Mouse (Mus musculus): ENCODE data around the gene Ptbp1.
A peak's percentile ranks its signal among the peaks of the same experiment; 100 is the strongest.

Ptbp1 gene

DNA sequence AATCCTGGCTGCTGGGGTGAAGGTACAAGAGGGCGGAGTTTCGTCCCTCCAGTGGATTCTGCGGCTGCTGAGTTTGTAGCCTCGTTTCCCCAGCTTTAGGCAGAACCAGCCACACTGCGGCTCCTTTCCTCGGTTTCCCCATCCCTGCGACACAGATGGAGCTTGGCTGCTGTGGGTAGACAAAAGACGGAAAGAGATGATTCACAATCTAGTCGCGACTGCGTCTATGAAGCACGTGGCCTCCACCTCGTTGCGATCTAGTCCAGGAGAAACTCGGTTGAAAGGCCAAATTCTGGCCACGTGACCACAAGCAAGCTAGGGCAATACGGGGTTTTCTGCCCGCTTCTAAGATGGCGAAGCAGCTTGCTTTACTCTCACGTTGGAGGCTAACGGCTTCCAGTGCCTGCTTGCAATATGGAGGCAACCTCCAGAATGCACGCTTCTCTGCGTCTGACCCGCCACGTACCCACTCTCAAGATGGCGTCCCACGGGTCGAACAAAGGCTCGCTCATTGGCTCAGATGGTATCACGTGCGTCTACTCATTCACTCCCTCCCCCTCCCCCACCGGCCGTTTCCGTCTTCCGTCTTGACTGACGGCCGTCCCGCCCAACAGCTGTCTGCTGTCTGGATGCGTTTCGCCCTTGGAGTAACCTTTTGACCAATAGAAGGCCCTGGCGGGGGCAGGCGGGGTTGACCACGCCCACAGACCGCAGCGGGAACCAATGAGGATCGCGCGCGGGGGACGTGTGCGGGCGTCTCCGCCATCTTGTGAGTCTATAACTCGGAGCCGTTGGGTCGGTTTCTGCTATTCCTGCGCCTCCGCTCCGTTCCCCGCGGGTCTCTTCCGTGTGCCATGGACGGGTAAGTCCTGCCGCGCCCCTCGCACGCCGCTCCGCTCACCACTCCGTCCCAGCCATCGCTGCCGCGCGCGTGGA is at the start of gene Ptbp1:
TSS of gene Ptbp1 (plus strand) at position 568 of the 936 bp plus-strand sequence.
- peak; percentile 100 for DNase-seq (ENCODE audit: low read depth)

DNA sequence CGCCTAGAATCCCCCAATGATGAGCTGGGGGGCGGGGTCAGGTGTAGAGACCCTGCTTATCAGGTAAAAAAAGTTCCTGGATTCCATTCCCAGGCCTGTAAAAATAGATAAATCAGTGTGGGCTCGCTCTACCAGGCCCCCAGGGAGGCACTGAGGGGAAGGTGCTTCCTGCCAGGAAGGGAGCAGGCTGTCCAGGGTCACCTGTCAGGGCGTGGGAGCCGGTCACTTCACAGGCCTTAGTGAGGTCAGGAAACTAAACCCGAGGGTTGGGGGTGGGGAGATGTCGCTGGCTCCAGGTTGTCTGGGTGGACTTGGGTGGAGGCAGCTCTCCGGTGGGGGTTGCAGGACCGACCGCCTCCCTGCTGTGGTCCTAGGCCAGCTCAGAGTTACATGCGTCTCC is 48.6 kb upstream of the Ptbp1 start:
- no peak for DNase-seq (ENCODE audit: low read depth)

DNA sequence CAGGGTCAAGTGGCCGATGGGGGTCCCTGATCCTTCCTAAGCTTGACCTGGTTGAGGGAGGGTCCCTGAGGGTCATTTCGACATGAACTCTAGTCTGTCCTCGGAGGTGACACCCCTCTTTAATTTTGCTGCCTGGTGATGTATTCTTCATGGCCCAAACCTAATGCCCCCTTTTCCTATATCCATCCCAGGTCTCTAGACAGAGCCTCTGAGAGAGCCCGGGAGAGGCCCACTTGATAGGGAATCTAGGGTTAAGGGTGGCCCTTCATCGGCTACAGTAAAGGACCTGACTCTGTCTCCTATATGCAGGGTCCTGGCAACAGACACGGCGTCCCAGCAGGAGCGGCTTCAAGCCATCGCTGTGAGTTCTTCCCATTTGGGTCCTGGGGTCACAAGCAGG is 47.9 kb upstream of the Ptbp1 start:
- DNase-seq (ENCODE audit: low read depth): no peak

DNA sequence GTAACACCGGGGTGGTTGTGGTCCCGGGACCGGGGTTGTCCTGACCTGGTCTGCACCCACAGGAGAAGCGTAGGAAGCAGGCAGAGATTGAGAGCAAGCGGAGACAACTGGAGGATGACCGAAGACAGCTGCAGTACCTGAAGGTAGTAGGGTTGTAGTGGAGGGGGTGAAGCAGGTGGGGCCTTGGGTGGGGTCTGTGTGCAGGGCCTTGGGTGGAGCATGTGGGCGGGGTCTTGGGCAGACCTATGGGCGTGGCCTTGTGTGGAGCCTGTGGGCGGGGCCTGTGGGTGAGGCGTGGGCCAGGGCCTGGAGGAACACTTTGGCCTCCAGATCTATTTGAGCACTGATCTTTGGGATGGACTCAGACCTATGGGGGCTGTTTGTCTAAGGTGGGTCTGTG is 47.3 kb upstream of the Ptbp1 start:
- DNase-seq (ENCODE audit: low read depth): no peak

DNA sequence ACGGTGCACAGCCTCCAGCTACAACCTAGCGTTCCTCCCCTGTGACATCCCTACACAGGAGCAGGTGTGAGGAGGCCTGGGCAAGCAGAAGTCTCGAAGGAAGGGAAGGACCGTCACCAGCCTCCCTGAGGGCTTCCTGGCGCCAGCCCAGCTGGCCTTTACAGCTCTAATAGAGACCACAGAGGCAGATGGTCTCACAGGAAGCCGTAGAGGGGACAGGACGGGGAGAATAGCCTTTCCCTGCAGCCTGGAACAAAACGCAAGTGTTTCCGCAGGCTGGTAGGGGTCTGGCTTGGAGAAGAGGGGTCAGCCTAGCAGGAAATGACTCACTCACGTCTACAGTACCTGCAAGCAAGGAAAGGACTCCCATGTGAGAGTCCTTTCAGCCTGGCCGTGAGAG is 46.4 kb upstream of the Ptbp1 start:
- no peak for DNase-seq (ENCODE audit: low read depth)

DNA sequence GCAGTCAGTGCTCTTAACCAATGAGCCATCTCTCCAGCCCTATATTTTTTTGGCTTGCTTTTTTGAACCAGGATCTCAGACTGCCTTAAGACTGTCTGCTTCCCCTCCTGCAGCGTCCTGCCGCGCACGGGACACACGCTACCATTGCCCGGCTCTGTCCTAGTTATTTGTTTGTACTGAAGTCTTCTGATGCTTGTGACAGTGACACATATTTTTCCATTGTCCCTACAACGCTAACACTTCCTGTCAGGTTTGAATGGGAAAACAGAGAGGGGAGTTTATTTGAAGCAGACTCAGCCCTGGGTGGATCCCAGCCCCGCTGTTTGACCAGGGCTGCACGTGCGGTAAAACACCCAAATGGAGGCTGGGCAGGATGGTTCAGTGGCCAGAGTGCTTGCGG is 45.5 kb upstream of the Ptbp1 start:
- no peak for DNase-seq (ENCODE audit: low read depth)

DNA sequence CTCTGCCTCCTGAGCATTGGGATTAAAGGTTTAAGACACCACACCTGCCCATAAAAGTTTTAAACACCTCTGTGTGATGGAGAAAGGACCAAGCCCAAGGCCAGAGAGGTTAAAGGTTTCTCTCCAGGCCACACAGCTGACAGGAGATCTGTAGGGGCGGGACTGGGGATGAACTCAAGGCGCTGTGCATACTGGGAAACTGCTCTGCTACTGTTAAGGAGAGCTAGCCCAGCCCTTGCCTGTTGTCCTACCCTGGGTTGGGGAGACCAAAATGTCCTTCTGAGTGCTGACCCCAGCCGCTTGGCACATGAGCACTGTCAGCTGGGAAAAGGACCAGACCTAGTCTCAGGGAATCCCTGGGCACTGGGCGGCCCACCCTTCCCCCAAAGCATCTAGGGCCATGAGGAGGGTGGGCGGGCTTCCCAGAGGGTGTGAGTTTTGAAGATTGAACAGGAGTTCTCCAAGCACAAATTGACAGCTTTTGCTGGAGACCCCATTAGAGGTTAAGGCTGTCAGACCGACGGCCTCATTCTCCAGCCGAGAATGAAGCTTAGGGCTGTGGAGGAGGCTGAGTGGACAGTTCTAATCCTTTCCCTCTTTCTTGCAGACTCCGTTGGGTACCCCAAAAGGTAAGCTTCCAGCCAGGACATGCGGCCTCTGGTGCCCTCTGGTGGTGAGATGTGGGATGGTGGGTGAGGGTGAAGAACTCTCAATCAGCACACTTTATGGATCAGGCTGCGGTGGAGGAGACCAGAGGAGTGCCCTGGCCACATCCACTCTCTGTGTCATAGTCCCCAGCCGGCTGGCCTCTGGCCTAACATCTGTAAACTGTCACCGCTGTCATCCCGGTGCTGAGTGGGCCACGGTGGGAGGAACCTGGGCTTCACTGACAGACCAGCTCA is 42.2 kb upstream of the Ptbp1 start:
- peak; percentile 78 for DNase-seq (ENCODE audit: low read depth)

DNA sequence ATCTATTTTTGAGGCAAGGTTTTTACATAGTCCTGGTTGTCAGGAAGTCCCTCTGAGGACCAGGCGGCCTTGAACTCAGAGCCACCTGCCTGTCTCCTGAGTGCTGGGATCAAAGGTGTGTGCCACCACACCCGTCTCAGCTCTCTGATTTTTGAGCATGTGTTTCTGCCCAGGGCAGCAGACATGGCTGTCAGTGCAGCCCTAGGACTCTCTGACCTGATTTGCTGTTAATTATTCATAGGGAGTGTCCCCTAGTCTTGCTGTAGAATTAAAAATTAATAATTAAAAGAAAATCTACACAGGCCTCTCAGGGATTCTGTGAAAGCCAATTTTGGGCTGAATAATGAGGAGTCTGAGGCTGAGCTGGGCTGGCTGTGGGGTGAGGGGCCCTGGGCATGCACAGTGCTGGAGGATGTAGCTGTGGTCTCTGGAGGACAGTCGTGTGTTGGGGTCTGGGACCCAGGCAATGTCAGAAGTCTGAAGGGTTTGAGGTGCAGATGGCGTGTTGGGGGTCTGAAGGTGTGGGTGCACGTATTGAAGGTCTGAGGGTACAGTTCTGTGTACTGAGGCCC is 39.9 kb upstream of the Ptbp1 start:
- no peak for DNase-seq (ENCODE audit: low read depth)

DNA sequence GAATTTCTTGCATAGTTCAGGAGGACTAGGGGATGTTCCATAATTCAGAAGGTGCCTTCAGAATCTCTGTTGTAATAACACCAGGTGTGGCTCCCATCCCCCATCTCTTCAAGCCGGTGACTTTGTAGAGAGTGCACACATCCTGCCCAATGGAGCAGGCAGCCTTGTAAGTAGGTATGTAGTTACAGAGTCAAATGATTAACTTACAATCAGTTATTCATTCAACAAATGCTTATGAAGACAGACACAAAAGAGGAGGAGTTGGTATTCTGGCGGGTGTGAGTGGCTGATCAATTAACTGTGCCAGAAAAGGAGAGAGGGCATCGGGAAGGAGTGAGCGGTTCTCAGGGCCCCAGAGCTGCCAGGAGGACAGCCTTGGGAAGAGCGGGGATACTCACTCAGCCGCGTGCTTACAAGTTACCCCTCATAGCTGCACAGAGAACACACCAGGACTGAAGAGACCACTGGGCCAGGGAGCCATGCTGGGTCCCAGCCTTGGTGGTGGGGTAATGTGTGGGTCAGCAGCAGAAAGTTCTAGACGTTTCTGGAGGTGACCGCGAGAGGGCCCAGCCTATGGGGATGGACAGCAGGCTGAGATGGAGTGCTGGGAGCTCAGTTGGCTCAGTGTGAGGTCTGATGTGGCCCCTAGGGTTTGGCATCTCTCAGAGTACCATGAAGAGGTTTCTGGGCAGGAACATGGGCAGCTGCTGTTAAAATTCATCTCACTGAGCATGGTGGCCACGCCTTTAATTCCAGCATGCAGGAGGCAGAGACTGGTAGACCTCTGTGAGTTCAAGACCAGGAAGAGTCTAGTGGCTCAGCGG is 38.3 kb upstream of the Ptbp1 start:
- no peak for DNase-seq (ENCODE audit: low read depth)

DNA sequence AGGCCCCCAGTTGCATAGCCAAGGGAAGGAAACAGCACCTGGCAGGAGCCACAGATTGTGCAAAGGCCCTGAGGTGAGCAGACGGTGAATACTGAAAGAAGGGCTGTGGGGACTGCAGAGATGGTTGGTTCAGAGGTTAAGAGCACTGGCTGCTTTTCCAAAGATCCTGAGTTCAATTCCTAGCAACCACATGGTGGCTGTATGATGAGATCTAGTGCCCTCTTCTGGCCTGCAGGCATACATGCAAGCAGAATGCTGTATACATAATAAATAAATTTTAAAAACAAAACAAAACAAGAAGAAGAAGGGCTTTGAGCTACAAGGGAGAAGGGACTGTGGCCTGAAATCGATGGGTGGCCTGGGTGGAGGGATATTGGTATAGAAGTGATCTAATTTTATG is 37.1 kb upstream of the Ptbp1 start:
- no peak for DNase-seq (ENCODE audit: low read depth)

DNA sequence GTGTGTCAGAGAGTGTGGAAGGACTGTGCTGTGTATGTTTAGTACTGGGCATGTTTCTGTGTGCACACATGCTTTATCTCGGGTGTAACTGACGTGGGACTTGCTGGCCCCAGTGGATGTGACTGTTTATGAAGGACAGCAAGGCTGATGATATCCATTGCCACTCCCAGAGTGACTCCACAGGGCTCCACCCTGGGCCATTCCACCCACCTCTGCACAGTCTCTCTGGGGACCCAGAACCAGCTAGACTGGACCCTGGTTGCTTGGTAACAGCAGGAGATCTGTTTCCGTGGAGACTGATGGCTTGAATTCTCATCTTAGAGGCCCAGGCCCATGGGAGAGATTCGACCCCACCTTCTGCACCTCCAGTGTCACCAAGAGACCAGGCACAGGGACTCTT is 36.0 kb upstream of the Ptbp1 start:
- no peak for DNase-seq (ENCODE audit: low read depth)

DNA sequence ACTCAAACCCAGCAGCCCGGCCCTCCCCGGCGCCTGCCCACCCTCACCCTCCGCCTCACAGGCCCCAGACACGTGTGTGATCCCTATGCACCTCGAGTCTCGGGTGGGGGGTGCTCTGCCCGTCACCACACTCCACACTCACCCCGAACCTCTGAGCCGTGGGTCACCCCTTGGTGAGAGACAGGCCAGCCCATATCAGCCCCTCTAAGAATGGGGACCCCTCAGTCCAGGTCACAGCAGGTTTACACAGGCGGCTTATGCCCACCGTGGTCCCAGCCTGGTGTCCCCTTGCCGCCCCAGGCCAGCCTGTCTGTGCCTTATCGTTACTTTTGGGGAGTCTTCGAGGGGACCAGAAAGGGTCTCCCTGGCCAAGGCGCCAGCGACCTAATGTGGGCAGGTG is 34.6 kb upstream of the Ptbp1 start:
- DNase-seq (ENCODE audit: low read depth): no peak

DNA sequence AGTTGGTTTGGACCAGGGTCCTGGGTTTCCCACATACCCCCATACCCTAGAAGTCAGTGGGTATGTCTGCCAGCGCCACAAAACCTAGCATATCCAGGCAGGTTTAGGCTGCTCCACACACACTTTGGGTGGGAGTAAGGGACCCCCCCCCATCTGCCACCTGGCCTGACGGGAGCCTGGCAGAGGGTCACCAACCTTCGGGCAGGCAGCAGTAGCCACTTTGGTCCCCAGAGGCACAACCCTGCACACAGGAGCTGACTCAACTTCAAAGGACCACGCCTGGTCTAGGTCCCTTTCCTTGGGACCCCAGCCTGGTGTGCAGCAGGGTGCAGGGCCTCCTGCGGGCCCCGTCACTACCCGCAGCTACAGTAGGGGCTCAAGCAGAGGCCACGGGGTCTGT is 34.0 kb upstream of the Ptbp1 start:
- DNase-seq (ENCODE audit: low read depth): no peak

DNA sequence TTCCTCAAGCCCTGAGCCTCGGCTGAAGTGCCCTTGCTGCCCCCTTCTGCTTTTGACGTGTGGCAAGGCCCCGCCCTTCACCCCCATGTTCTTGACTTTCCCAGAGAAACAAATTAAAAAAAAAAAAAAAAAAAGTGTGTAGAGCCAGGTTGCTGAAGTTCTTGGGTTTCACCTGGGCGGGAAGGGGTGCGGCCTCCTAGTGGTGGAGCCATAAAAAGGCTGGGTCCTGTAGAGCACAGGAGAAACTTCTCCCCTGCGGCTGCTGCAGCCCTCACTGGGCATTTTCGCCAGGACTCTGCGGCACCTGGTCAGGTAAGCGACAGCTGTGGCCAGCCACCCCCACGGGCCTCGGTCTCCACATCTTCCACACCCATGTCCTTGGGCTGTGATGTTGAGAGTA is 33.4 kb upstream of the Ptbp1 start, which contains the start of gene Misp:
TSS of gene Misp (plus strand) at position 208 of the 400 bp plus-strand sequence.
- no peak for DNase-seq (ENCODE audit: low read depth)

DNA sequence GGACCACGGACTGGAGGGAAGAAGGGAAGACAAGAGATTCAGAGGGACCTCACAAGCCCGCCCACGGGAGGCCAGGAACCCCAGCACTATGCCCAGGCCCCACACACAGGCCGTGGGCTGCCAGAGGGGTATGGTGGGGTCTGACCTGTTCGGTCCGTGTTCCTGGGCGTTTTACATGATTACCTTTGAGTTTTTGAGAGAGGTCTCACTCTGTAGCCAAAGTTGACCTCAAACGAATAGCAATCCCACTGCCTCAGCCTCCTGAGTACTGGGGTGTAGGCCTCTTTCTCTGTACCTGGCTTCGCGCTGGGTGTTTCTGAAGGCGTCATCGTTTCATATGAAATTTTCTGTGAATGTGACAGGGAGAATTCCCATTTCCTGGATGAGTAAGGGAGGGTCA is 32.5 kb upstream of the Ptbp1 start:
- DNase-seq (ENCODE audit: low read depth): no peak

DNA sequence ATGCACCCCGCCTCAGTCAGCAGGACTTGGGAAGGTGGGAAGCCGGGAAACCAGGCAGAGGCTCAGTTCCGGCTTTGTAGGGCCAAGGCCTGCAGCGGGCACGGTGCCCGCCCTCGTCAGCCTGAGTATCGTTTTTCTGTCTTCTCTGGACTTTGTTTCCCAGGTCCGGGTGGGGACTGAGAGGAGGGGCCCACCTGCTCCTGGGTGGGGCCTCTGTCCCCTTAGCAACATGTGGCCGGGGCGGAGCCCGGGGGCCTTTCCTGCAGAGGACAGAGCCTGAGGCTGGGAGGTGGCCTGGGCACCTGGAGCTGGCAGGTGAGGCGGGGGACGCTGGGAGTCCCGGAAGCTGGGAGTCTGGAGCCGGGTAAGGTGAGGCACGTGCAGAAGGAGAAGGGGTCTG is 31.9 kb upstream of the Ptbp1 start:
- no peak for DNase-seq (ENCODE audit: low read depth)

DNA sequence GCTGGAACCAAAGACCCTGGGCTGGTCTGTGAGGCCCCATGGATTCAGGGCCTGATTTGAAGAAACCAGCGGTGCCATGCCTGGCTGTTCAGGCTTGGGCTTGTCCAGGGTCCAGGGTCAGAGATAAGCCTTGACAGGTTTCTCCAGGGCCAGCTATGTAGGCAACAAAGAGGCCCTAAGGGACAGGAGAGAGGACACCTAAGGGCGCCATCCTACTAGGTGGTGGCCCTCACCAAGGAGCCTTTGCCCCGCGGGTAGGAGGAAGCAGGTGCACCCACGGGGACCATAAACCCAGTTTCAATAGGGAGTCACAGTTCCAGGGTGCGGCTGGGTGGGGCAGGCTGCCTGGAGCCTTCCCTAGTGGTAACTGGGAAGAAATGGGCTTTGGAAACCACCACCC is 31.2 kb upstream of the Ptbp1 start:
- DNase-seq (ENCODE audit: low read depth): no peak

DNA sequence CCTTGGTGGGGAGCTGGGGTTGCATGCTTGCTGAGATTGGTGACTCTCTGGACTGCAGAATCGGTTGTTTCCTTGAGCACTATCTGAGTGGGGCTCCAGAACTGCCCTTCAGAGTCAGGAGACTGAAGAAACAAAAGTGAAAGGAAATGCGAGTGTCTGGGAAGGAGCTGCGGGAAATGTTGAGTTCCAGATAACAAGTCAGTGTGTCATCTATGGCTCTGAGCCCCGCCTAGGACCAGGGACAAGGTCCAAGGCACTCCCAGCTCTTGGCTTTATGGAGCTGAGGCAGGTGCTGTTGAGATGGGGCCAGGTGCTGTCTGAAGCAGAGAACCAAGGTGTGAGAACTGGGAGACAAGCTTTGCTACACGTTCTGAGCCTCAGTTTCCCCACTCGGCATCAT is 29.8 kb upstream of the Ptbp1 start:
- DNase-seq (ENCODE audit: low read depth): no peak

DNA sequence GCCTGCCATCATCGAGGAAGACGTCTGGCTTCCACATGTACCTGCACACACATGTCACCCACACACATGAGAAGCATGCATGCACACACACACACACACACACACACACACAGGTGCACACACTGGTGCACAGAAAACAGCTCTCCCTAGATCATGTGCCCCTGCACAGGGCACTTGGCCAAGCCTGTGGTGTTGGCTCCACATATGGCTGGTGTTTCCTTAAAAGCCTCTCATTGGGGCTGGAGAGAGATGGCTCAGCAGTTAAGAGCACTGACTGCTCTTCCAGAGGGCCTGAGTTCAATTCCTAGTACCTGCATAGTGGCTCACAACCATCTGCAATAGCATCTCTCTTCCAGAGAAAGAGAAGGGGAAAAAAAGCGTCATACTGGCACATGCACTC is 22.6 kb upstream of the Ptbp1 start:
- DNase-seq (ENCODE audit: low read depth): no peak

DNA sequence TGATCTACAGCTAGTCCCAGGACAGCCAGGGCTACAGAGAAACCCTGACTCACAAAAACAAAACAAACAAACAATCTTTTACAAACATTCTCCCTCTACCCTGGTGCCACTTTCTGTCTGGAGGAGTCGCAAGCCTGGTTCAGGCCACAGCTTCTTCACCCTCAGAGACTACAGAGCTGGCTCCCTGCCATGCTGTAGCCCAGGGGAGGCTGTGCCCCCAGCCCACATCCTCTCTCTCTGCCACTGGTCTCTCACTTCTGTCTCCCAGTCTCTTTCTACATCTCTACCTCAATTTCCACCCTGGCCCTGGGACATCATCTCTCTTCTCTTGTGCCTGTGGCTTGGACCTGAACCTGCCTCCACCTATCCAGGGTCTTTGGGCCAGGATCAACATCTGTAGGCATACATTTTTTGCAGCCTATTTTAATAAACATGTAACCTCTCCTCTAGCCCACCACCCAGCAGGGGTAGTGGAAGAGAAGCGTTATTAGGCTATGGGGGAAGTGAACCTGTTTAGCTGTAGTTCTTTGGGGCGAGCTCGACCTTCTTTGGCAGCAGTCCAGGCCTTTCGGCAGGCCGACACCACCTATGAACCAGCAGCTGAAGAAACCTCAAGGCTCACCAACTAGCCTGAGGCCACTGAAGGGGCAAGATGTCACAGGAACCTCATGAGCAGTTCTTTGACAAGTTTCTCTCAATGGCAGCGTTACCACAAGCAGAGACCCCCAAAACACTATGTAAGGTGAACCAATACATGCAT is 22.0 kb upstream of the Ptbp1 start:
- DNase-seq (ENCODE audit: low read depth): no peak

DNA sequence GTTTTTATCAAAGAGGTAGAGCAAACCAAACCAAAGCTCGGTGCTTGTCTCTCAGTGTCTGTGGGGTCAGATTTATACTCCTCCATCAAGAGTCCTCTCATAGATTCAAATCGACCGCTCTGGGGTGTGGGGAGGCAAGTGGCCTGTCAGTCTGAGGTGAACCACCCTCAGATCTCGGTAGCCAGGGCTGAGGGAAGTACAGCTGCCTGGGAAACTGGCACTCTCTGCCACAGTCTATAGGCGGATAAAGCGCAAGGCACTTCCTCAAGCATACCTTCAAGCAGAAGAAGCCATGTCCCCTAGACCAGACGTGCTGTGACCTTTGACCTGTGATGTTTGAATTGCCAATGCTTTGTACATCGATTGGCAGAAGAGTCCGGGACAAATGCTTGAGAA is 21.4 kb upstream of the Ptbp1 start:
- DNase-seq (ENCODE audit: low read depth): no peak
